Mouse (Mus musculus): ENCODE measurements around the gene Ston1.

Gene Ston1

GRCm38 (mm10) chr17:88588228-88588627 lies 9.3 kb upstream of the Ston1 start:
- DNase-seq: no peak

GRCm38 (mm10) chr17:88590251-88590650 lies 7.2 kb upstream of the Ston1 start:
- no peak for DNase-seq

GRCm38 (mm10) chr17:88595071-88595470 lies 2.4 kb upstream of the Ston1 start:
- DNase-seq: no peak

GRCm38 (mm10) chr17:88596068-88596467 lies 1.4 kb upstream of the Ston1 start:
- DNase-seq: no peak

GRCm38 (mm10) chr17:88596544-88597221 lies 801 bp upstream of the Ston1 start:
- DNase-seq: no peak

GRCm38 (mm10) chr17:88598056-88598420 lies 554 bp downstream of the Ston1 start:
- no peak for DNase-seq

- peak; percentile 14 for DNase-seq
These were observed 1.3 kb downstream of the Ston1 start for GRCm38 (mm10) chr17:88598570-88599368.

- DNase-seq: no peak
These were observed 3.1 kb downstream of the Ston1 start for GRCm38 (mm10) chr17:88600492-88601026.

- no peak for DNase-seq
These were observed 6.5 kb downstream of the Ston1 start for GRCm38 (mm10) chr17:88603943-88604342.

GRCm38 (mm10) chr17:88606056-88606455 lies 8.6 kb downstream of the Ston1 start:
- no peak for DNase-seq

GRCm38 (mm10) chr17:88609361-88609760 lies 11.9 kb downstream of the Ston1 start:
- no peak for DNase-seq

- DNase-seq: no peak
These were observed 13.6 kb downstream of the Ston1 start for GRCm38 (mm10) chr17:88611057-88611456.

GRCm38 (mm10) chr17:88613172-88613571 lies 15.7 kb downstream of the Ston1 start:
- no peak for DNase-seq

- DNase-seq: no peak
These were observed 16.2 kb downstream of the Ston1 start for GRCm38 (mm10) chr17:88613721-88614120.

GRCm38 (mm10) chr17:88614234-88614633 lies 16.8 kb downstream of the Ston1 start:
- DNase-seq: no peak

GRCm38 (mm10) chr17:88614733-88615132 lies 17.2 kb downstream of the Ston1 start:
- no peak for DNase-seq

GRCm38 (mm10) chr17:88615492-88616155 lies 18.1 kb downstream of the Ston1 start:
- DNase-seq: no peak

- DNase-seq: no peak
These were observed 23.5 kb downstream of the Ston1 start for GRCm38 (mm10) chr17:88620935-88621334.

- DNase-seq: no peak
These were observed 23.9 kb downstream of the Ston1 start for GRCm38 (mm10) chr17:88621374-88621773.

- no peak for DNase-seq
These were observed 25.2 kb downstream of the Ston1 start for GRCm38 (mm10) chr17:88622711-88623110.

GRCm38 (mm10) chr17:88624386-88624785 lies 26.9 kb downstream of the Ston1 start:
- no peak for DNase-seq

GRCm38 (mm10) chr17:88625350-88625749 lies 27.9 kb downstream of the Ston1 start:
- no peak for DNase-seq

GRCm38 (mm10) chr17:88625931-88626330 lies 28.4 kb downstream of the Ston1 start:
- no peak for DNase-seq
